Mouse (Mus musculus) forelimb bud, embryonic 11.5 days (tissue): Measurements from ENCODE around the gene Mrps5.

Experiments used
- DNase-seq: peaks from one replicate; pipeline ENCODE4 v3.0.0-alpha.2; 2012; ENCODE audit warnings: low read depth, low spot score

The Mrps5 gene

GRCm38 (mm10) chr2:127619311-127619710, 32.3 kb downstream of the Mrps5 start:
- DNase-seq = no peak

DNA sequence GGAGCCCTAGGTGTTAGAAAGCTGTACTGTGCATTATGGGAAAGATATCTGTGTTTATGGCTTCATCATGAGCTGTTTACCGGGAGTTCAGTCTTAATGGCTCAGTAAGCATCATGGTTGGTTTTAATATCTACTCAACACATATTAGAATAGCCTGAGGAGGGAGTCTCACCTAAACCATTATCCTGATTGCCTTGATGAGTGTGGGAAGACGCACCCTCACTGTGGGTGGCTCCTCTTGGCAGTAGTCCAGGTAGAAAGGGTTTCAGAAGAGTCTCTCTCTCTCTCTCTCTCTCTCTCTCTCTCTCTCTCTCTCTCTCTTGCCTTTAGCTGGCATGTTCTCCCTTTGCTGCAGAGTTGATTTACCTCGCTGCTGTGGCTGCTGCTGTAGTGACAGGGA, 35.0 kb downstream of the Mrps5 start:
- no peak for DNase-seq

- no peak for DNase-seq
Observed at GRCm38 (mm10) chr2:127624786-127625185, 37.8 kb downstream of the Mrps5 start.

- no peak for DNase-seq
Observed at GRCm38 (mm10) chr2:127625659-127626058, 38.6 kb downstream of the Mrps5 start.

DNA sequence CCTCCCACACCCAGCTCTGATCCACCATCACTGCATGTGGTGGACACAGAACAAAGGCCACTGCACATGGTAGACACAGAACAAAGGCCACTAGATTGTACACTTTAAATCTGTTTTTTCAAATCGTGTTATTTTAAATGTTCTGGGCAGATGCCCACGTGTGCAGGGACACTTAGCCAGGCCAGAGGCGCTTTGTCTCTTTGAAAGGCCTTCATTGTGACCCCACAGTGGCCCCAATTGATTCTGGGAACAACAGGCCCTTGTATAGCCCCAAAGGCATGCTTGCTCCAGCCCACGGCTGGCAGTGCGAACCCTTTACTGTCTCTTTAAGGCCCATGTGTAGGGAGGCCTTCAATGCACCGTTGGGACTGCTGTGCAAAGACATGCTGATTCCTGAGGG, 40.3 kb downstream of the Mrps5 start:
- no peak for DNase-seq

- no peak for DNase-seq
Observed at GRCm38 (mm10) chr2:127627990-127628570, 41.1 kb downstream of the Mrps5 start.

DNA sequence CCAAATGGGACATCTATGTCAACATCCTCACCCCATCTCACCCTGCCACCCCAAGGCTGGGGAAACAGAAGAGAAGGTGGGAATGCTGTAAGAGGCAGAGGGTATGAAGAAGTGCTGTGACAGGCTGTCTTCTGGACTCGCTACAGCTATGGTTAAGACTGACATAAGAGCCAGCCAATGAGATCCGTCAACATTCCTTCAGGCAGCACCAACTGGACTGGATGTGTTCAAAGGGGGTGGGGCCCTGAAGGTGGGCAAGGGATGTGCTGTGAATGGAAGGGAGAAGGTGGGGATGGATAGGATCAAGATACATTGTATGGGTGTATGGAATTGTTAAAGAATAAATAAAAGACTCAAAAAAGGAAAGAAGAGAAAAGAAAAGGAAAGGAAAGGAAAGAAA, 45.6 kb downstream of the Mrps5 start:
- DNase-seq = no peak

- DNase-seq = no peak
Observed at GRCm38 (mm10) chr2:127635581-127635980, 48.6 kb downstream of the Mrps5 start.

GRCm38 (mm10) chr2:127638973-127639372, 52.0 kb downstream of the Mrps5 start:
- DNase-seq = no peak

DNA sequence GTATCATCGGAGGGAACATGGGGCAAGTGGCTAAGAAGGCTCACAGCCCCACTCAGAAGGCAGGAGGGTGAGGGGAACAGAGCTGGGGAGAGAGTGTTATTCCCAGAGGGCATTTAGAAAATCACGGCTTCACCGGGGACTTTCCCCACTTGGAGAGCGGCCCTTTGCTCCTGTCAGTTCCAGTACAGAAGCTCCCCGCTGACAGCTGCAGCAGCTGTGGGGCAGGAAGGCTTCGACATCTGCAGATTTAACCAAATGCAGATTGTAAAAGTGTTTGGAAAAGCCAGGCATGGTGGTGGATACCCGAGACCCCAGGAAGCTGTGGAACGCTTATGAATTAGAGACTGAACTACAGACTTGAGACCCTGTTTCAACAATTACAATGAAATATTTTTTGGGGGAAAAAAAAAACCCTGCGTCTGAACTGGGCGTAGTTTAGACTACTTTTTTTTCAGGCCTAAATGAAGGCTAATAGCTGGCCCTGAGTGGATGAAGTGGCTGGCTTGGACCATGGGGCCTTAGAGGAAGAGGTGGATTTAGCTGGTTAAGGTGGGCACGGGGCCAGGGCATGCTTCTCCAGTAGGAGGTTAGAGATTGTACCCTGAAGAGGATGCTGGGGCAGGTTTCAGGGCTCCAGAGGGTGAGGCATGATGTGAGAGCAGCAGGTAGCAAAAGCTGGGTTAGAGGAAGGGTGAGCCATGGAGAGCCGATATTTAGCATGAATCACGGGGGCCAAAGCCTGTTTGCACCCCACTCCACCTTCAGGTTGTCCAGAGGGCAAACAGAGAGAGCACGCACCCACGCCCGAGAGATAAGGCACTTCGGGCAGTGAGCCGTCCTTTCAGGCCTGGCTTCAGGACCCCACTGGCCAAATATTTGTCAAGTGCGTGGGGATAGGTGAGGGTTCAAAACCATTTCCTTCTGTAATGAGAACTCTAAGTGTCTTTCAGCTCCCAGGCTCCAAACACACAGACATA, 57.0 kb downstream of the Mrps5 start:
- peak; percentile 57 for DNase-seq

DNA sequence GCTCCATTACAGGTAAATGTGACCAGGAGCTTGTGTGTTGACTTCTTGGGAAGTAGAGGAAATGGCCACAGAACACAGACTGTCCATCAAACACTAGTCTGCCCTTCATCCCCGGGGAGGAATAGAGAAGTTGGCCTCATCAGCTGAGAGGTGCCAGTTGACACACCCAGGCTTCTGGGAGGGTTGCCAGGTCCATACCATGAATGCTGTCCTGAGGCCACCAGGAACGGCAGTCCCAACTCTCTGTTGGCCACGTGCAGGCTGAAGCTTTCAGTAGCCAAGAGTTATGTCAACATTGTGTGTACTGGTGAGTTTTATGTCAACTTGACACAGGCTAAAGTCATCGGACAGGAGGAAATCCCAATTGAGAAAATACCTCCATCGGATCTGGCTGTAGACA, 59.9 kb downstream of the Mrps5 start:
- no peak for DNase-seq

DNA sequence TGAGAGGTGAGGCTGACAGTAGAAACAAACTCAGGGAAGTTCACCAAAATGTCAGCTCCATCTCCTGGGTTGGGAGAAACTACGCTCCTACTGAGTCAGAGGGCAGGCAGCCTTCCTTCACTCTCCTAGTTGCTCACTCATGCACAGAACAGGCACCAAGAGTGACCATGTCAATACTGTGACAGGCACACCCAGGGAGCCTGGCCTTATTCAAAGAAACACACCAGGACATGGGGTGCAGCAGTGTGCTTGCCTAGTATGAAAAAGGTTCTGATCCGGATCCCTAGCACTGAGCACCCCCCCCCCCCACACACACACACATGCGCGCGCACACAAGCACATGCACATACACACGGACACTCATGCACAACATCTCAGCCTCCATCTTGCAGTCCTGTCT, 61.1 kb downstream of the Mrps5 start:
- DNase-seq = no peak

GRCm38 (mm10) chr2:127649921-127650320, 62.9 kb downstream of the Mrps5 start:
- no peak for DNase-seq

- no peak for DNase-seq
Observed at GRCm38 (mm10) chr2:127651601-127652000, 64.6 kb downstream of the Mrps5 start.

- no peak for DNase-seq
Observed at GRCm38 (mm10) chr2:127652335-127652734, 65.3 kb downstream of the Mrps5 start.

DNA sequence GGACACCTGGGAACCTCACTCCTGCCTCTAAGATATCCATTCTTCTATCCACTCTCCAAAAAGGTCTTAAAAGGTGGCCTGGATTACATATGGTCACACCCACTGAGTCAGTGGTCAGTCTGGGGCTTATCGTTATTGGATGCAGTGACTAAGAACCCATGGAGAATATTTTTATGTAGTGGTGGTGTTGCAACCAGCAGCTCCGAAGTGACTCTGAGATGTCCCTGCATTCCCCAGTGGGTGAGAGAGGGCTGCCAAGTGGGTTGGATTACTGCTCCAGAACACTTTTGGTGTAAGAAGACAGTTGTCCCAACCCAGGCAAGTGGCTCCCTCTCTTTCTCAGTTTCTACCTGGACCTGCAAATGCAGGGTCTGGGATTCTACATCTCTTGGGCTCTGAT, 65.8 kb downstream of the Mrps5 start:
- no peak for DNase-seq

DNA sequence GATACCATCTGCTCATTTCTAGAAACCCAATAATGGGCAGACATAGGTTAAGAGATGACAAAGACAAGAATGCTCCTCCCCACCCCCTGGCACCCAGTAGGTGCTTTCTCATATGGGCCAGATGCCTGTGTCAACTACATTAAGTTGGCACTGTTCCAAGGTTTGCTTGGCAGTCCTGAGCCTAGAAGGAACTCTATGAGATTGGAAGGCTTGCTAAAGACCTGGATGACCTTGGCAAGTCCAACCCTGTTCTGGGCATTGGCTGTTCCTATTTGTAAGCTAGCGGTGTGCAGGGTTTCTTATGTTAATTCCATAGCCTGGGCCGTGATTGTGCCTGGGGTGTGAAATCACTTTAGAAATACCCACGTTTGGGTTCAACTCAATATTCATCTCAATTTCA, 67.8 kb downstream of the Mrps5 start:
- DNase-seq = no peak

GRCm38 (mm10) chr2:127655419-127655818, 68.4 kb downstream of the Mrps5 start:
- no peak for DNase-seq

DNA sequence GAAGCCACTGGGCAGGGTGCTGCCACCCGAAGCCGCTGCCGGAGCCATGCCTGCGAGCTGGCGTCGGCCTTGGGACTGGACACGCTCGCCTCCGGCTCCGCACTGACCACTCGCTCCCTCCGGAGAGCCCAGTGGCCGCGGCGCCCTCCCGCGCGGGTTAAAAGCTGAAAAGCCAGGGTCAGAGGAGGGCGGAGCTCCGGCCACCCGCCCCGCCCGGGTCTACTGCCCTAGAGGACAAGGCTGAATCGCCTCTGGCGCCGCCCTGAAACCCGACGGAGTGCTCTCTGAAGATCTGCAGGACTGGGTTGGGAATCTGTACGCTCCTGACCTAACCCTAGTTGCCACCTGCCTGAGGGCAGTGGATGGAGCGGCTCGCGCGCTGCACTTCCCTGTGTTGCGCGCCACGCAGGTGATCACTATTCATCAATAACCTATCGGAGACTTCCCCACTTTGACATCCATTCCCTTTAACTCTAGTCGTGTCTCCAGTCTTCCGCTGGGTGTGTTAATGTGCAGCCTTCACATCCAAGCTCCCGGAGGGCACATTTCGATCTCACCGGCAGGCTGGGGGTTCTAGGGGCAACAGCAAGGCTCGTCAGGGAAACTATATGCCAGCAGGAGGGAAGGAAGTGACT, 69.2 kb downstream of the Mrps5 start, which contains the start of gene Mal:
Mal (minus strand) TSS at position 610 of the 635 bp plus-strand sequence.
- DNase-seq = no peak
